Mouse (Mus musculus) lung, adult 2 months (tissue): ENCODE results near the gene Astn2.

Experiments used
- CTCF ChIP-seq: fragments of 200-500 bp; IDR thresholded peaks from 2 replicates; pipeline ENCODE4 v1.5.1; 2011; ENCODE audit warnings: mild to moderate bottlenecking, low read length, control low read depth; ENCODE audit not compliant: insufficient read depth
- POLR2A ChIP-seq: fragments of 200-500 bp; IDR thresholded peaks from 2 replicates; pipeline ENCODE4 v1.6.1; 2011; ENCODE audit warnings: low read depth, mild to moderate bottlenecking, control low read depth, low read length, borderline replicate concordance; ENCODE audit errors: extremely low read depth

GRCm38 (mm10) chr4:65830495-65830894, 573.9 kb downstream of the Astn2 start:
- TF ChIP-seq CTCF (no peak), POLR2A (no peak)
